Mouse (Mus musculus) ovary, adult 2 months (tissue): ENCODE data around the gene Wnk4. TPM values are rescaled to one million over a fixed set of nuclear protein-coding genes. Genes with fewer than 3 reads are reported as not detected.

Experiments
- polyA plus RNA-seq: library from polyadenylated mRNA; depleted of rRNA; stranded (reverse); fragments of >200 nt; gene quantifications from 2 replicates; pipeline ENCODE4 v1.2.3, GENCODE M21; 2012; rRNA removed

Gene Wnk4
- polyA plus RNA-seq: 11.7 and 13.1 TPM in 2 replicates

GRCm38 (mm10) chr11:101259948-101260825, at the start of gene Wnk4:
Wnk4 (plus strand) TSS chr11:101260567.

GRCm38 (mm10) chr11:101226065-101226701, 34.2 kb upstream of the Wnk4 start, which contains the start of gene Ezh1:
Ezh1 (minus strand) TSS chr11:101226463.

GRCm38 (mm10) chr11:101245855-101246701, 14.3 kb upstream of the Wnk4 start, which contains the start of gene Ramp2:
Ramp2 (plus strand) TSS chr11:101246028.

GRCm38 (mm10) chr11:101253613-101254389, 6.6 kb upstream of the Wnk4 start, which contains the start of gene Vps25:
Vps25 (plus strand) TSS chr11:101253707.

GRCm38 (mm10) chr11:101278223-101279192, 18.1 kb downstream of the Wnk4 start, which contains the start of the genes Cntd1 and Coa3:
Cntd1 (plus strand) TSS chr11:101279012.
Coa3 (minus strand) TSS chr11:101279114.

GRCm38 (mm10) chr11:101302004-101302798, 41.8 kb downstream of the Wnk4 start, which contains the start of gene Becn1:
Becn1 (minus strand) TSS chr11:101302286.

GRCm38 (mm10) chr11:101315665-101316500, 55.5 kb downstream of the Wnk4 start, which contains the start of gene Psme3:
Psme3 (plus strand) TSS chr11:101316213.

GRCm38 (mm10) chr11:101324763-101325162, 64.4 kb downstream of the Wnk4 start, which contains the start of gene Aoc2:
Aoc2 (plus strand) TSS chr11:101325063.

Other genes with a start within 250 kb of the Wnk4 start
- gene Naglu, start 190.6 kb upstream of the Wnk4 start, polyA plus RNA-seq: 124 and 125 TPM in 2 replicates
- 267 and 378 TPM in 2 replicates for gene Hsd17b1, start 182.2 kb upstream of the Wnk4 start, polyA plus RNA-seq
- gene Coasy, start 178.0 kb upstream of the Wnk4 start, polyA plus RNA-seq: 122 and 140 TPM in 2 replicates
- 23.9 and 36.2 TPM in 2 replicates for gene Mlx, start 173.3 kb upstream of the Wnk4 start, polyA plus RNA-seq
- 1.7 and 2.1 TPM in 2 replicates for gene Psmc3ip, start 165.1 kb upstream of the Wnk4 start, polyA plus RNA-seq
- 59.4 and 75.1 TPM in 2 replicates for gene Retreg3, start 140.7 kb upstream of the Wnk4 start, polyA plus RNA-seq
- gene Tubg1, start 140.6 kb upstream of the Wnk4 start, polyA plus RNA-seq: 11.5 and 16.8 TPM in 2 replicates
- 8.2 and 11.3 TPM in 2 replicates for gene Tubg2, start 104.7 kb upstream of the Wnk4 start, polyA plus RNA-seq
- 12.6 and 13.4 TPM in 2 replicates for gene Cntnap1, start 90.0 kb upstream of the Wnk4 start, polyA plus RNA-seq
- gene Plekhh3, start 89.2 kb upstream of the Wnk4 start, polyA plus RNA-seq: 89.1 and 109 TPM in 2 replicates
- gene Ccr10, start 85.1 kb upstream of the Wnk4 start, polyA plus RNA-seq: 0.78 and 0.87 TPM in 2 replicates
- 33.7 and 37.5 TPM in 2 replicates for gene Ezh1, start 34.1 kb upstream of the Wnk4 start, polyA plus RNA-seq
- 128 and 138 TPM in 2 replicates for gene Ramp2, start 14.5 kb upstream of the Wnk4 start, polyA plus RNA-seq
- 49.4 and 63.9 TPM in 2 replicates for gene Vps25, start 6.9 kb upstream of the Wnk4 start, polyA plus RNA-seq
- 0.13 and 0.33 TPM in 2 replicates for gene Cntd1, start 18.4 kb downstream of the Wnk4 start, polyA plus RNA-seq
- gene Coa3, start 18.5 kb downstream of the Wnk4 start, polyA plus RNA-seq: 236 and 502 TPM in 2 replicates
- gene Becn1, start 41.7 kb downstream of the Wnk4 start, polyA plus RNA-seq: 129 and 200 TPM in 2 replicates
- gene Psme3, start 55.6 kb downstream of the Wnk4 start, polyA plus RNA-seq: 45.8 and 60.3 TPM in 2 replicates
- gene Aoc2, start 64.5 kb downstream of the Wnk4 start, polyA plus RNA-seq: 9.2 and 10.4 TPM in 2 replicates
- gene Aoc3, start 70.0 kb downstream of the Wnk4 start, polyA plus RNA-seq: 104 and 107 TPM in 2 replicates
- 0.10 and 0.18 TPM in 2 replicates for gene G6pc, start 107.0 kb downstream of the Wnk4 start, polyA plus RNA-seq
- 29.9 and 36.8 TPM in 2 replicates for gene Aarsd1, start 157.0 kb downstream of the Wnk4 start, polyA plus RNA-seq
- 0.37 and 0.47 TPM in 2 replicates for gene Gm27029, start 164.2 kb downstream of the Wnk4 start, polyA plus RNA-seq
- gene Rundc1, start 164.5 kb downstream of the Wnk4 start, polyA plus RNA-seq: 29.4 TPM in 2 replicates
- gene Ptges3l, start 164.8 kb downstream of the Wnk4 start, polyA plus RNA-seq: 3.0 and 3.7 TPM in 2 replicates
- gene Rpl27, start 181.7 kb downstream of the Wnk4 start, polyA plus RNA-seq: 502 and 570 TPM in 2 replicates
- 34.0 and 41.4 TPM in 2 replicates for gene Ifi35, start 187.8 kb downstream of the Wnk4 start, polyA plus RNA-seq
- 51.3 and 74.9 TPM in 2 replicates for gene Rnd2, start 204.4 kb downstream of the Wnk4 start, polyA plus RNA-seq
- gene Vat1, start 205.7 kb downstream of the Wnk4 start, polyA plus RNA-seq: 177 and 199 TPM in 2 replicates